Mouse (Mus musculus): ENCODE results near the gene Elmod3. TPM values are rescaled to one million over a fixed set of nuclear protein-coding genes. Genes with fewer than 3 reads are reported as not detected.

Gene Elmod3
- polyA plus RNA-seq, 1 experiment from 2014 or later: 13.7 TPM

DNA sequence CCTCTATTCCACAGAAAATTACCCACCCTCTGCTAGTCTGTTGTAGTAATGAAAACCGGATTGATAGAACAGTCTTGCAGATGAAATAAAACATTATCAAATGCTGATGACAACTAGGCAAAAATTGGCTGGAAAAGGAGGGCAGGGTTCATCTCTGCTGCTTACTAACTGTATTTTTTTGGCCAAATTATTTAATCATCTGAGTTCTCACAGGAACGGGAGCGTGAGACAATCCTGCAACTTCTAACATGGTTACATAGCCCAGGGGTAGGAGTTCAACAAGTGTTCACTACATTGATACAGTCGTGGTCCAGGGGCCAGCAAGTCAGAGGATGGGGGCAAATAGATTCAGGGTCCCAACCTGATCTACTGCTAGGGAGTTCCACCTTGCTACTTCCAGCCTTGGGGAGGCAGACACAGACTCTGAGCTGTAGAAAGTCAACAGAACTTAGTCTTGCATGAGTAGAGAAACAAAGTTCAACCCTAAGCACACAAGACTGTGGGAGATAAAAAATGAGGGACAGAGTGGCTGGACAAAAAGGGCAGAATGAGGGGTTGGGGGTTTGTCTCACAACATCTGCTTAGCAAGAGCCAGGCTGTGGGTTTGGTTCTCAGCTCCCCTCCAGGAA, 14.9 kb downstream of the Elmod3 start:
- H3K27me3 ChIP-seq (ENCODE audit: poor library complexity, severe bottlenecking): no peaks in the 10 kb centered on the region
- no peak overlapping the region for H3K27ac ChIP-seq
- 88% methylated on average over 4 of the region's 4 CpGs for WGBS
- DNase-seq (ENCODE audit: extremely low spot score, low spot score): no peak
- no peaks in the 10 kb centered on the region; the same call in 1 of the 2 replicates for H3K36me3 ChIP-seq (replicated peaks)
- H3K4me3 ChIP-seq: no peak overlapping the region
- H3K4me1 ChIP-seq: peaks cover 6% of the 10 kb centered on the region; the same call in 1 of the 2 replicates
- no peaks in the 10 kb centered on the region for H3K9me3 ChIP-seq

DNA sequence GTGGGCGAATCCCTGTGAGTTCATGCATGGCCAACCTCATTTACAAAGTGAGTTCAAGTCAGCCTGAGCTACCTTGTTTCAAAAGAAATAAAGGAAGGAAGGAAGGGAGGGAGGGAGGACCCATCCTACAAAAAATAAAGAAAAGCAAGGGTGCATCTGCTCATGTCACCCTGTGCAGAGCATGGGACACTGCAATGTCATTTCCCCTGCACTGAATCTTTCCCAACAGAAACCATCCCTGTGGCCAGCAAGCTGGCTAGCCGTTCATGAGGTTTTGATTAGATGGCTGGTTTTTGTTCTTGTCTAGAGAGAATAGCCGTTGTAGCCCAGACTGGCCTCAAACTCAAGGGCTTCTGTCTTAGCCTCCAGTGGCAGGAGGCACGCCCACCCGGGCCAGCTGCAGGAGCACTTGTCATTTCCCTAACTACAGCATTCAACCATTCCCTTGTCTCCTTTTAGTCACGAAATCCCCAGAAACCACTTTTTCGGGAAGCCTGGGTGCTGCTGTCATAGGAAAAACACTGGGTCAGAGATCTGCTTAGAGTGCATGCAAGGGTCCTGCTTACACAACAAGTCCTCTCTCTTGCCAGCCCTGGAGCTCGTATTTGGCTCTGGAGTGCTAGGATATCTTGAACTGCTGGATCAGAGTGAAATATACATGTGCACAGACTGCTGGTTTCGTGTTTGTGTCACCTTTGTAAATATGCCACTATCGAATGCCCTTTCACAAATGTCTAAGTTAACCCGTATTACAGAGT, 16.4 kb downstream of the Elmod3 start:
- no peaks in the 10 kb centered on the region for H3K9me3 ChIP-seq
- no peaks in the 10 kb centered on the region for H3K27me3 ChIP-seq (ENCODE audit: poor library complexity, severe bottlenecking)
- no peak overlapping the region for H3K27ac ChIP-seq
- H3K4me1 ChIP-seq: peaks cover 6% of the 10 kb centered on the region; the same call in 1 of the 2 replicates
- WGBS: 79% methylated on average over 11 of the region's 11 CpGs
- no peak overlapping the region for H3K4me3 ChIP-seq
- H3K36me3 ChIP-seq (replicated peaks): peaks cover 4% of the 10 kb centered on the region
- DNase-seq (ENCODE audit: extremely low spot score, low spot score): no peak

DNA sequence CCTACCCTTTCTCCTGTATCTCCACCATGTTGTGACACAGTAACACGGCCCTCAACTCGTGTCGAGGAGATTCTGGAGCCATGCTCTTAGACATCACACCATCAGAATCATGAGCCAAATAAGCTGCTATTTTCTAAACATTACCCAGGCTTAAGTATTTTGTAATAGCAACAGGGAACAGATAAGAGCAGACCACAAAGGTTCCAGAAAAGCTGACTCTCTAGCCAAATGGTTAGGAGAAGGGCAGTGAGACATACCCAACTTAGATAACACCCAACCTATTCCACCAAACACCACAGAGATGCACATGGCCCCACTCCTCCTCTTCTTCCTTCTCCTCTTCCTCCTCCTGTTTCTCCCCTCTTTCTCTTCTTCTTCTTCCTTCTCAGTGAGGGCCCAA, 22.2 kb downstream of the Elmod3 start:
- Histone ChIP-seq H3K27ac (no peak overlapping the region), H3K9me3 (no peaks in the 10 kb centered on the region), H3K36me3 (replicated peaks) (peaks cover 10% of the 10 kb centered on the region; the same call in 1 of the 2 replicates), H3K27me3 (ENCODE audit: poor library complexity, severe bottlenecking) (no peaks in the 10 kb centered on the region), H3K4me3 (no peak overlapping the region), H3K4me1 (no peaks in the 10 kb centered on the region)
- WGBS: 93% methylated on average over 3 of the region's 3 CpGs
- DNase-seq (ENCODE audit: extremely low spot score, low spot score): no peak

DNA sequence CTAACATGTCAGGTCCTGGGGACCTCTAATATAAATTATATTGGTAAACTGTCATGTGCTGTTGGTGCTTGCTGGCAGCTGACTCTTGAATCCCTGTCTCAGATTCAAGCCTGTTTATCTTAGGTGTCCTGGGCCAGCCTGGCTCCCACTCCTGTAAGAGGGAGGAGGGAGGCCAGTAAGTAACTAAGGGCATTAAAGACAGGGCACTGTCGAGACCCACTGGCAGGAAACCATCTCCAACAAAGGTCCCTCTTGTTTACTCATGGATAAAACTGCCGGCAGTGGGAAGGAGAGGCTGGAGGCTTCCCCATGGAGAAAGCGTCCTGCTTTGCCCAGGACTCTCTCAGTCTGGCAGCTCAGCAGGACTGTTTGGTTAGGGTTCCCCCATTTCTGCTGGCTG, 26.4 kb downstream of the Elmod3 start:
- no peak for DNase-seq (ENCODE audit: extremely low spot score, low spot score)
- Histone ChIP-seq H3K36me3 (replicated peaks) (peaks cover 12% of the 10 kb centered on the region), H3K4me1 (no peaks in the 10 kb centered on the region), H3K27ac (no peak overlapping the region), H3K4me3 (no peak overlapping the region), H3K27me3 (ENCODE audit: poor library complexity, severe bottlenecking) (no peaks in the 10 kb centered on the region), H3K9me3 (no peaks in the 10 kb centered on the region)
- WGBS: 47% methylated on average over 3 of the region's 3 CpGs

DNA sequence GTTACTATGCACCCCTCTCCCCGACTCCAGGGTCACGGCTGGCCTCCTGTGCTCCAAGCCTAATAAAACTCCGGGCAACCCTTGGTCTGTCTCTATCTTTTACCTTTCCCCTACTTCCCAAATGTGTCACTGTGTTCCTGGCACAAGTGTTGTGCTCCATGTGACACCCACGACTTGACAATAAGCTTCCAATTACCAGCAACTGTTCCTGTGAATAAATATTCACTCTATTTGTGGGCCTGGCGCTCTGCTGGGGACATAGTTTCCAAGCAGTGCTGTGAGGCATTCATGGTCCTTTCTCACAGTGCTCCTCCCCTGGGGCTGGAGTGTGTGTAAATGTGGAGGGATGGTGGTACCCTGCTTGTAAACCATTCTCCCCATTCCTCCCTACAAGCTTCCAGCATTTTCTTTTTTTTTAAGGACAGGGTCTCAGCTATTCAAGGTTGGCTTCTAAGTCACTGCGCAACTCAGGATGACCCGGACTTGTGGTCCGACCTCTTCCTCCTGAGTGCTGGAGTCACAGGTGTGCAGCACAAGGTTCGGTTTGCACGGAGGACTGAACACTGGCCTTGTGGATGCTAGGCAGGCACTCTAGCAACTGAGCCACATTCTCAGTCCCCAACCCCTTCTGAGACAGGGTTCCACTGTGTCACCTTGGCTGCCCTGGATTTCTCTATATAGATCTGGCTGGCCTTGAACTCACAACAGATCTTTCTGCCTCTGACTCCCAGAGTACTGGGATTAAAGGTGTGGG, 27.4 kb downstream of the Elmod3 start:
- Histone ChIP-seq H3K27ac (no peak overlapping the region), H3K9me3 (no peaks in the 10 kb centered on the region), H3K4me1 (peaks cover under 1% of the 10 kb centered on the region), H3K4me3 (no peak overlapping the region), H3K36me3 (replicated peaks) (peaks cover 8% of the 10 kb centered on the region; the same call in 1 of the 2 replicates), H3K27me3 (ENCODE audit: poor library complexity, severe bottlenecking) (no peaks in the 10 kb centered on the region)
- no peak for DNase-seq (ENCODE audit: extremely low spot score, low spot score)
- 87% methylated on average over 10 of the region's 10 CpGs for WGBS

DNA sequence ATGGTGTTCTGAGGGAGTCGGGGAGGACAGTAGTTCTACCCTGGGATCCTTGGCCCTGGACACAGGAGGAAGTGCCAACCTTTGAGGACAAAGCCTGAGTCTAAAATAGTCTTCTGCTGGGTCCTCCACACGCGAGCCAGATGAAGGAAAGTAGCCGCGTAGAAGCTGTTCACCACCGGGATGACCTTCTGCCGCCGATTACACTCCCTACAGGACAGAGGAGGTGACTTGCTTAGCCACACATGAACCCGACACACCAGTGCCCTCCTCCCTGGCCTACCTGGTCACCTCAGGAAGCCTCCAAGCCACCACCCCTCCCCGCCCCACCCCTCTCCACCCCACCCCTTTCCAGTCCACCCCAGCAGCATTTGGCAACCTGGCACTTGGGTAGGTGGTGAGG, 29.5 kb downstream of the Elmod3 start:
- no peak for DNase-seq (ENCODE audit: extremely low spot score, low spot score)
- Histone ChIP-seq H3K9me3 (no peaks in the 10 kb centered on the region), H3K4me1 (peaks cover 10% of the 10 kb centered on the region), H3K27ac (no peak overlapping the region), H3K4me3 (no peak overlapping the region), H3K36me3 (replicated peaks) (peaks cover 8% of the 10 kb centered on the region; the same call in 1 of the 2 replicates), H3K27me3 (ENCODE audit: poor library complexity, severe bottlenecking) (no peaks in the 10 kb centered on the region)
- 91% methylated on average over 10 of the region's 10 CpGs for WGBS

DNA sequence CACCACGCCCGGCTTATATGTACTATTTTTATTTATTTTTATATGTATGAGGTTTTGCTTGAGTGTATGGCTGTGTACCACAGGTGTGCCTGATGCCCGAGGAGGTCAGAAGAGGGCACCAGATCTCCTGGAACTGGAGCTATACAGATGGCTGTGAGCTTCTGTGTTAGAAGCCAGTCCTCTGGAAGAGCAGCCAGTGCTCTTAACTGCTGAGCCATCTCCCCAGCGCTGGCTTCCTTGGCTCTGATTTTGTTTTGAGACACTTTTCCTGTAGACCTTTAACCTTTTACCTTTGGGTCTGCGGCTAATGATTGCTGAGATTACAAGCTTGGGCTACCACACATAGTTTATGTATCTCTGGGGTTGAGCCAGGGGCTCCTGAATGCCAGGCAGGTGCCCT, 30.7 kb downstream of the Elmod3 start:
- WGBS: 88% methylated on average over 5 of the region's 5 CpGs
- Histone ChIP-seq H3K27me3 (ENCODE audit: poor library complexity, severe bottlenecking) (no peaks in the 10 kb centered on the region), H3K9me3 (no peaks in the 10 kb centered on the region), H3K27ac (no peak overlapping the region), H3K4me1 (peaks cover 17% of the 10 kb centered on the region), H3K36me3 (replicated peaks) (peaks cover 6% of the 10 kb centered on the region; the same call in 1 of the 2 replicates), H3K4me3 (no peak overlapping the region)
- DNase-seq (ENCODE audit: extremely low spot score, low spot score): no peak

DNA sequence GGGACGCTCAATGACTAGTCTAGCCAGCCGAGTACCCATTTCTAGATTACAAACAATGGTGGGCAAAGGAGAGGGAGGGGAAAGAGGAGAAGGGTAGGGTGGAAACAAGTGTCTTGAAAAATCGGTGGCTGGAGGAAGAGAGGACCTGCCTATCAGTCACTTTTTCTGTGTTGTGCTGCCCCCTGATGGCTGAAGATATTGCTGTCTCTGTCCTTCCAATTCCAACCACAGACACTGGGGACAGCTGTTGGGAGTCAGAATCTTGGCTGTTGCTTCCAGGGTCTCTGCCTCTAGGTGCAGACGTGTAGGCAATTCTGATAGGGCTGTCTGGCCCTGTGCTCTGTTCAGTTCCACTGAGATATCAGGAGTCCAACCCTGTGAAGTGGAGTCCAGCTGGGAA, 32.2 kb downstream of the Elmod3 start:
- DNase-seq (ENCODE audit: extremely low spot score, low spot score): peak; percentile 82
- Histone ChIP-seq H3K4me3 (peak overlapping the region; percentile 8; the same call in 1 of the 2 replicates), H3K27me3 (ENCODE audit: poor library complexity, severe bottlenecking) (no peaks in the 10 kb centered on the region), H3K4me1 (peaks cover 20% of the 10 kb centered on the region), H3K9me3 (no peaks in the 10 kb centered on the region), H3K27ac (peak overlapping the region; percentile 68), H3K36me3 (replicated peaks) (peaks cover 6% of the 10 kb centered on the region; the same call in 1 of the 2 replicates)
- WGBS: 4% methylated on average over 4 of the region's 4 CpGs

DNA sequence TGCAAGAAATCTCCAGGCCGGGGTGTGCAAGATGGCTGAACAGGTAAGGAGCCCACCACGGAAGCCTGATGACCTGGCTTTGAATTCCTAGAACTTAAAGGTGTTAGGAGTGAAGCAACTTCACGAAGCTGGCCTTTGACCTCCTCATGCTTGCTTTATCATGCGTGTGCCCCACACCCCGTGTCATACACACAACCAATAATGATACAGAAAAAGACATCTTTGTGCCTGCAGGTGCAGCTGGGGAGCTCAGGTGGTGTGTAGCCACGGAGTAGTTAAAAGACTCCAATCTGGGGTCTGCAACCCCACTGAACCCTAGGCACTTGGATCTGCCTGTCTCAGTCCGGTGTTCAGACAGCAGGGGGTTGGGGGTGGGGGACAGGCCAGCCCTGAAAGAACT, 32.7 kb downstream of the Elmod3 start:
- no peak overlapping the region for H3K4me3 ChIP-seq
- H3K36me3 ChIP-seq (replicated peaks): peaks cover 6% of the 10 kb centered on the region; the same call in 1 of the 2 replicates
- peaks cover 20% of the 10 kb centered on the region for H3K4me1 ChIP-seq
- 74% methylated on average over 7 of the region's 7 CpGs for WGBS
- no peak for DNase-seq (ENCODE audit: extremely low spot score, low spot score)
- no peaks in the 10 kb centered on the region for H3K9me3 ChIP-seq
- peak overlapping the region; percentile 68 for H3K27ac ChIP-seq
- H3K27me3 ChIP-seq (ENCODE audit: poor library complexity, severe bottlenecking): no peaks in the 10 kb centered on the region

DNA sequence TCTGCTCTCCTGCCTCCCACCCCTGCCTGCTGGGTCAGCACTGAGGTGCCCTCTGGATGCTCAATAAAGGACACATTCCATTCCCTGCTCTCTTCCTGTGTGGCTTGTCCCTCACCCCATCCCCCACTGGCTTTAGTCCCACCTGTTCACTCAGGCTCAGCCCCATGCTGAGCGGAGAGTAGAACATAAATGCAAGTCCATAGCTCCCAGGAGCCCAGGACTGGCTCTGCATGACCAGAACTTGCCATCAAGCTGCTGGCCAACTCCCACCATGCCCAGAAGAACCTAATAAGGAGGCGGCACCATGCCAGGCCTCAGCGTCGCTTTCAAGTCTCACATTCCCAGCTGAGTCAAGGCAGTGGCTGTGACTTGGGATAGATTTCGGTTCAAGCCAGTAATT, 35.3 kb downstream of the Elmod3 start:
- Histone ChIP-seq H3K27ac (no peak overlapping the region), H3K27me3 (ENCODE audit: poor library complexity, severe bottlenecking) (no peaks in the 10 kb centered on the region), H3K9me3 (no peaks in the 10 kb centered on the region), H3K4me3 (no peak overlapping the region), H3K4me1 (peaks cover 20% of the 10 kb centered on the region), H3K36me3 (replicated peaks) (0 out of 2 replicates have a peak, but pooled peaks cover under 1% of the 10 kb centered on the region)
- no peak for DNase-seq (ENCODE audit: extremely low spot score, low spot score)
- 67% methylated on average over 5 of the region's 5 CpGs for WGBS

DNA sequence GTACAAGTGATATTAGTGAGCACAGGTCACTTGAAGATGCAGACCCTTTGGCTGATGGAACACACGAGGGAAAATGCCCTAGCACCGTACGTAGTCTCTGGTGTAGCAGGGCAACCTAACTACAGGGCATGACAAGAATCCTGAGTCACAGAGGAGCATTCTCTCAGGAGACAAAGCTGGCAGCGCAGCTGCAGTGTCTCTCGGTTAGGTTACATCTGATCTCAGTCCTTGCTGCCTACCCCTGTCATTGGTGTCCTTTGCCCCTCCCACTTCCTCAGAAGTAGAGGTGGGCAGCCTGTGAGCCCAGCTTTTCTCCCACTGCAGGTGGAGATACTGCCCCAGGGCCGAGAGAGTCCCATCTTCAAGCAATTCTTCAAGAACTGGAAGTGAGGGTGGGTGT, 35.7 kb downstream of the Elmod3 start:
- H3K4me3 ChIP-seq: no peak overlapping the region
- H3K4me1 ChIP-seq: peaks cover 20% of the 10 kb centered on the region
- WGBS: 48% methylated on average over 6 of the region's 6 CpGs
- H3K9me3 ChIP-seq: no peaks in the 10 kb centered on the region
- H3K27ac ChIP-seq: no peak overlapping the region
- DNase-seq (ENCODE audit: extremely low spot score, low spot score): no peak
- H3K27me3 ChIP-seq (ENCODE audit: poor library complexity, severe bottlenecking): no peaks in the 10 kb centered on the region
- H3K36me3 ChIP-seq (replicated peaks): no peaks in the 10 kb centered on the region

DNA sequence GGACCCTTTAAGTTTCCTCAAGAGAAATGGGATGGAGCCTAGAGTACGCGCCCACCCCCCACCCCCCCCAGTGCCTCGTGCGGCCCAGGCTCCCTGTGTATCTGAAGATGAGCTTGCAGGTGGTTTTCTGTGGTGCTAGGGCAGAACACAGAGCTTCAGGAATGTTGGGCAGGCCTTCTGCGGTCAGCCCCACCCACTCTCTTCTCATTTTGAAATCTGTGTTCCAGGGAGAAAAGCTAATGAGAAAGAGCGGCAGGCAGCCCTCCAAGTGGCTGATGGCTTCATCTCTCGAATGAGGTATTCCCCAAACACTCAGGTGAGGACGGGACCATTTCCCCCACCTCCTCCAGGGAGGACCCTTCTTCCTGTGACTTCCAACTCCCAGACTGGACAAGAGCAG, 37.4 kb downstream of the Elmod3 start:
- H3K4me1 ChIP-seq: peaks cover 19% of the 10 kb centered on the region
- no peaks in the 10 kb centered on the region for H3K36me3 ChIP-seq (replicated peaks)
- no peak overlapping the region for H3K27ac ChIP-seq
- no peak overlapping the region for H3K4me3 ChIP-seq
- H3K9me3 ChIP-seq: no peaks in the 10 kb centered on the region
- no peaks in the 10 kb centered on the region for H3K27me3 ChIP-seq (ENCODE audit: poor library complexity, severe bottlenecking)
- DNase-seq (ENCODE audit: extremely low spot score, low spot score): no peak
- WGBS: 79% methylated on average over 8 of the region's 8 CpGs

DNA sequence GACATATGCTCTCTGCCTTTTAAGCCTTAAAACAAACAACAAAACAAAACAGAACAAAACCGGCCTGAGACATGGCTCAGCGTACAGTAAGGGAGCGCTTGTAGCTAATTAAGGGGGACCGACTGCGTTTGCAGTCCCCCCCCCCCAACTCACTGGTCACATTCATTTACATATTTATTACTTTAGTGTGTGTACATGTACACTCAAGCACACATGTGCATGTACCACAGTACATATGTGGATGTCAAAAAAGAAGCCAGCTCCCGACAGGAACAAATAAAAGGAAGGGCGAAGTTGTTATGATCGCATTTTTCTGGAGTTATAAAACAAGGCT, 45.2 kb downstream of the Elmod3 start:
- WGBS: 21% methylated on average over 8 of the region's 8 CpGs
- Histone ChIP-seq H3K36me3 (replicated peaks) (no peaks in the 10 kb centered on the region), H3K9me3 (no peaks in the 10 kb centered on the region), H3K4me1 (peaks cover 46% of the 10 kb centered on the region), H3K4me3 (peak overlapping the region; percentile 57), H3K27me3 (ENCODE audit: poor library complexity, severe bottlenecking) (no peaks in the 10 kb centered on the region), H3K27ac (peak overlapping the region; percentile 90)
- DNase-seq (ENCODE audit: extremely low spot score, low spot score): no peak

All from forebrain, embryonic 10.5 days (tissue).